Mouse (Mus musculus) testis, postnatal 10 days (tissue): ENCODE measurements at regions not wholly inside any gene's neighbourhood (a gene's known extent, or its start where the extent isn't known, plus 50 kb on each side); places are given as distances from the start of the nearest gene placed in this dataset.

ENCODE experiments used
- DNase-seq: peaks from one replicate; pipeline ENCODE4 v3.0.0; 2021; ENCODE audit warnings: low spot score

- DNase-seq = peak; percentile 42
These were observed 1126.1 kb downstream of the Pcdh9 start for GRCm38 (mm10) chr14:92764354-92764753.

GRCm38 (mm10) chr14:92754676-92755075 is 1135.8 kb downstream of the Pcdh9 start:
- no peak for DNase-seq

- DNase-seq = no peak
These were observed 1172.8 kb downstream of the Pcdh9 start for GRCm38 (mm10) chr14:92717666-92718065.

GRCm38 (mm10) chr14:92688151-92688550 is 1202.3 kb downstream of the Pcdh9 start:
- DNase-seq = no peak

- no peak for DNase-seq
These were observed 1203.4 kb downstream of the Pcdh9 start for GRCm38 (mm10) chr14:92687106-92687505.

GRCm38 (mm10) chr14:92678845-92679499 is 1211.5 kb downstream of the Pcdh9 start:
- DNase-seq = no peak

- no peak for DNase-seq
These were observed 1216.3 kb downstream of the Pcdh9 start for GRCm38 (mm10) chr14:92674146-92674545.
